Mouse (Mus musculus) MN1 (cell line): ENCODE measurements around the gene Ift80.
A peak's percentile ranks its signal among the peaks of the same experiment; 100 is the strongest.
"Not testable (repeated sequence)": the region's sequence is repeated elsewhere in the genome, so short reads cannot be mapped to it uniquely, and the experiment has no call there.

Source experiments
- DNase-seq: peaks from one replicate; pipeline ENCODE4 v3.0.0-alpha.2; 2016; ENCODE audit warnings: low spot score

Gene Ift80

DNA sequence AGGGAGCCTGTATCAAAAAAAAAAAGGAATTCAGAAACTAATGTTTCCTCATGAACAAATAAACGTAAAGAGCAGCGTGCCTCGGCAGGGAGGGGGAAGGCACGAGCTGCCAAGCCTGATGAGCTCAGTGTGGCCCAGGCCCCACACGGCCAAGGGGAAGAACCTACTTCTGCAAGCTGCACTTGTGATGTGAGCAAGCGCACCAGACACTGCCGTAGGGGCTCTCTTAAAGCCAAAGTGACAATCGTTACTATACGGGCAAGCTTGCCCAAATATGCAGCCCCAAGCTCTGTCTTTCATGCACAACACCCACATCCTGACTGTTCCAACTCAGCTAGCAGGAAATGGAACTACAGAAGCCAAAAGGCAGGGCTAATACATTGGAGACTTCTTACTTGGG, 23.5 kb downstream of the Ift80 start:
- DNase-seq = no peak

DNA sequence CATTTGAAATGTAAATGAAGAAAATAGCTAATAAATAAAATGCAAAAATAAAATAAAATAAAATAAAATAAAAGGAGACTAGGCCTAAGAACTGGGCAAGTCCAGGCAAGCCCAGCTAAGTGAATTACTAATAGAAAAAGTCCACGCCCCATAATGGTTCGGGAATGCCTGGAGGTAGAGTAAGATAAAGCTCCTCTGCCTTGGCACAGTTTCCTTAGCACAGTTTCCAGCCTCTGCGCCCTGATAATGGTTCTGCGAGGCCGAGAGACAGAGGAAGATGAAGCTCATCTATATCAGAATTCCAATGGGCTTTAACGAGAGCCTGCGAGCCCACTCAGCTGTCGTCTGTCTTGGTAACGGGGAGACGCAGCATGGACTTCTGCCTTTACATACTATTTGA, 25.2 kb downstream of the Ift80 start:
- DNase-seq = no peak

GRCm38 (mm10) chr3:68977696-68978095, 26.7 kb downstream of the Ift80 start:
- DNase-seq = no peak

DNA sequence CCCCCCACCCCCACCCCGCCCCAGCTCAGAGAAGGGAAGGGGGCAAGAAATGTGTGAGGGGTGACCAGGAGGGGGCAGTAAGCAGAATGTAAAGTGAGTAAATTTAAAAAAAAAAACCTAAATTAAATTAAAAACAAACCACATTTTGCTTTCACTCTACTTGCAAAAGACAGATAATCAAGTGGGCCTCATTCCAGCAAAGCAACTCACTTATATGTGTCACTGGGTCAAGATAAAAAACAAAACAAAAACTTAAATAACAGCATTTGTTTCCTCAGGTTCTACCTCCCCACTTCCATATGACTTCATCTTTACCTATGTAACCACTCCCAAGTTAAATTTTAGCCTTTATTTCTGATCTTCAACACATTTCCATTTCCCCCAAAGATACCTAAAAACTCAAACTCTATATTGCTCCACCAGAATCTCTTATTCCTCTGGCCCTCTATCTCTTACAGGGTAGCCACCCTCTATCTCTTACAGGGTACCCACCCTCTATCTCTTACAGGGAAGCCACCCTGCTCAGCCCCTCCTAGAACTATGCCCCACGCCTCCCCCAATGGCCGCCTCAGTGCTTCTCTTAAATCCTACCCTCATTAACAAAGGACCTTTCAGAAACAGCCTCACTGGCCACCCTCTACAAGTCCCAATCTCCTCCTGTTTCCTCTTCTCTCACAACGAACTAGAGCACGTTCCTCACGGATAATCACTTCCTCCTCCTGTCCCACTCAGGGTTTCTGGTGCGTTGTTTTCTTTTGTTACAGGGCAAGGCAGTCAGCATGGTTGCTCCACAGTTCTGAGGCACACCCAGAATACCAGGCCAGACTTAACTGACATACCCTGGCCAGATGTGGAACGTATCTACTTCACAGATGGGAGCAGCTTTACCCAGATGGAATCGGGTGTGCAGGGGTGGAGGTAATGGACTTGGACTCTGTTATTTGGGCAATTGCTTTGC, 28.6 kb downstream of the Ift80 start:
- no peak for DNase-seq

DNA sequence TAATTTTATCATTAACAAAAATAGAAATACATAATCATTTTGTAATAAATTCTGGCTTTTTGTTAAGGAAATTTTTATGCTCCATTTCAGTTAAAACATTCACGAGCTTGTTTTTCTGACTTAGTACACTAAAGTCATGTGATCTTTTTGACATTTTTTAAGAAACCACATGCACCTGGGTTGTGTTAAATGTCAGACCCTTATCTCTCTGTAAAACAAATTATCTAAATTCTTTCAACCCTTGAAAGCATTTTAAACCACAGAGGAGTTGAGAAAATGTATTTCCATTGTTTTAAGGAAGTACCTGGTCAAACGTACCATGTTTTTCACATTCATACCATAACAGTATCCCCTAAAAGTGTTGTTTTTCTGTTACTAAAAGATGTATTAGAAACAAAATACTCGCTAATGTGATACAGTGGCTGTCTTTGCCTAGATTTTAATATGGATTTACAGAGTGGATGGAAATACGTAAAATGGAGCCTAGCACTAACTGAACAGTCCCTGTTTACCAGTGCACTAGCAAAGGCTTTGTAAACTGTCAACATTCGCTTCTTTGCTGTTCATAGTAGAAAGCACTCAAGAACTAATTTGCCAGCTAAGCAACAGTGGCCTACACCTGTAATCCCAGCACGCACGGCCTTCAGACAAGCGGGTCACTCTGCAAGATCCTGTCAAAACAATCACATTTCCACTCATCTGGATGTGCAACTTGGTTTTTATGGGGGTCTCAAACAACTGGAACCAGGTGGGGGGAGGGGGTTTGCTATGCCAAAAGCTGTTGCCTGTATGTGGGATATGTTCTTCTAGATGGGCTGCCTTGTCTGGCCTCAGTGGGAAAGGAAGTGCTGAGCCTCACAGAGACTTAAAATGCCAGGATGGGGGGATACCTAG, 29.5 kb downstream of the Ift80 start:
- DNase-seq = no peak

GRCm38 (mm10) chr3:68973574-68973973, 30.8 kb downstream of the Ift80 start:
- DNase-seq = no peak

DNA sequence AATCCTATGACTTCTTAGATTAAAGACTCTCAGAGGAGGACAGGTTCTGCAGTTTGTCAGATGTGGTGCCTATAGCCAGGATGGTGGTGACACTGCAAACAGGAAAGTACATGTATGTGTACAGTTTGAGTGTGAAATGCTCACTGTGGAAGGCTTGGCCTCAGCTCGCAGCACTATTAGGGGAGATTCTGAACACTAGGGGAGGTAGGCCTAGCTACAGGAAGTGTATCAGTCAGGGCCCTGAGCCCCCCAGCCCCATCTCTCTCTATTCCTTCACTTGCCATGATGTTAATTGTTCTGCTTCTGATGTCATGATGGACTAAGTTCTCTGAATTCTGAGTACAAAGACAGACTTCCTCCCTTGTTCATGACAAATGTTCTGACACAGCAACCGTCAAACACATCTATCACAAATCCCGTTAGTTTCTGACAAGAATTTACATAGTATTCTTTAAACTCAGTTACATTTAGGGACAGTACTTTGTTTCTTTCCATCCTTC, 35.2 kb downstream of the Ift80 start:
- no peak for DNase-seq

DNA sequence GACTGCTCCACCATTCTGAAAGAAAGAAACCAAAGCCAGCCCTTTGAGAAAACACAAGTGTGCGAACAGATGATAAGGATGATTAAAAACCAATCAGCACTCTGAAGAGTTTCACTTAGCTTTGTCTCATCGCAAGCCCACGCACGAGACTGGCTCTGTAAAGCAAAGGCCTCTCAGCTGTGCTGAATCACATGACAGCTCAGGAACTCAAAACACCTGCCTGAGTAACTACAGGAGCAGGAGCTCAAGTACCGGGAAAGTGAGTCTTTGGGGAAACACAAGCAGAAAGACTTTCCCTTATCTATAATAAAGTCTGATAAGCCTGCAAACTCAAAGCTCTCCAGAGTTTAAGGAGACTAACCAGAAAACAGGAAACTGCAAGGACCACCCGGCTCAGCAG, 37.0 kb downstream of the Ift80 start:
- no peak for DNase-seq

DNA sequence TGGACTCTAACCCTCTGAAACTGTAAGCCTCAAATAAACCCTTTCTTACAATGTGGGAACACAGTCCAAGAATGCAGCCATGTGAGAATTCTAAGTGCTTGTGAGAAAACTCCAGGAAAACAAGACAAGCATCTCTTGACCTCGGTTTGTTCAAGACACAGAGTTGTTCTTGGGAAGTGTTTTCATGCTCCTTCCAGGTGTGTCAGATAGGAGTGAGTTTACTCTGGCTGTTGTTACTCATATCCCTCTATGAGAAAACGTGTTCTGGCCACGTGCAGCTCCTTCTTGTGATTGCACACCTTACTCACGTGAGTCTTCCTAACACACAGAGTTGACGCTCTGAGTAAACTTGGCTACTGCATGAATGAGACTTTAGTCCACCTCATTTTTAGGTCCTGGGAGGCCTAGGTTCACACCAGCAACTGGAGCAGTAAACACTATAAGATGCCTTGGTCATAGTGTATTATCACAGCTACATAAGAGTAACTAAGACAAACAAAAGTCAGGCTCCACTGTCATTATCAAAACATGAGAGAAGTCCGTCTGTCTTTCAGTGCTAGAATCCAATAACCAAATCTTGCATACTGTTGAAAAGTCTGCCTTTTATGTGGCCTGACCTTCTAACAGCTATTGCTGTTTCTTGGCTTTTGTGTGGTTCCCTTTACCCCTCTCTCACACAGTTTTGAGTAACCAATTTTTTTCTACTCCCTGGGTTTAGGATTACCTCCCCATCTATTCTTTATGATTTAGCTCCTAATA, 37.7 kb downstream of the Ift80 start:
- DNase-seq = no peak

DNA sequence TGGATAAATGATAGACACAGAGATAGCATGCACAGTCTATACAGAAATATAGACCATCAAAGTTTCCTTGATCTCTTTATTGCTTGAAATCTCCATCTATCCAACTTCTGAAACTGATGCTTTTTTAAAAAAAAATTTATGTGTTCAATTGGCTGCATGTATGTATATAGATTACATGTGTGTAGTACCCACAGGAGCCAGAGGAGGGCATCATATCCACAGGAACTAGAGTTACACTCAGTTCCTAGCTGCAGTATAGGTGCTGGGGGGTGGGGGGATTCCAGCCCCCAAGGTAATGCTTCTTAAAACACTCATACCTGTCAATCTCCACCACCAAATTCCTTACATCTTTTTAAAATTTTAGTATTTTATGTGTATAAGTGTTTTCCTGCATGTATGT, 39.7 kb downstream of the Ift80 start:
- DNase-seq = no peak

DNA sequence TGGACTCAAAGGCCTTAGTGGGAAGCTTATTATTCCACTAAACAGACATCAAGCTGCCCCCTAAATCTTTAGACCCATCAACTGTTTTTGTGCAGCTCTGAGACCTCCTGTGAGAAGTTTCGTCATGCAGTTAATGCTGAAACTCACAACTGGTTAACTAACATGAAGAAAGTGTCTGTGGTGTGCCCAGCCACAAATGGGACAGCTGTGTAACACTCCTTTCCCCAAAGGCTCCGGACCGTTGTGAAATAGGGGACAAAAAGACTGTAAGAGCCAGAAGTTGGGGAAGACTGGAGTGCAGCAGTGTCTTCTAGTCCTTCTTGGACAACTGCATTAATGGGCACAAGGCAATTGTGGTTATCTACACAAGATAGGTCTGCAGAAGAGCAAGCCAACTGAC, 47.0 kb downstream of the Ift80 start:
- DNase-seq = no peak

DNA sequence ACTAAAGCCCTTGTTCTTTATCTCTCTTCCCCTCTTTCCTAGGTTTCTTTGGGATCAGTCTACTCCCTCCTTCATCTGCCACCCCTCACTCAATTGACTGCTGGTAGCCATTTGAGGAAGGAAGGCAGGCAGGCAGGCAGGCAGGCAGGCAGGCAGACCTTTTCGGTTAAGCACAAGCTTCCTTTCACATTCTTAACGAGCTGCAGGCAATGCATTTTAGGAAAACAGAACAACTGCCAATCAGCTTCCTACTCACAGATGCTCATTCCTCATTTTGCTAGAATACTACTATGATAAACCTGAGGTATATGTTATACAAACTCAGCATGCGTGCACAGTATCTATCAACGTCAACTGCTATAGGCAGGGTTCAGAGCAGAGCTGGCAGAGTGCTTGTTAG, 47.9 kb downstream of the Ift80 start:
- no peak for DNase-seq

- peak; percentile 58 for DNase-seq
Observed at GRCm38 (mm10) chr3:68954487-68954886, 49.9 kb downstream of the Ift80 start.

DNA sequence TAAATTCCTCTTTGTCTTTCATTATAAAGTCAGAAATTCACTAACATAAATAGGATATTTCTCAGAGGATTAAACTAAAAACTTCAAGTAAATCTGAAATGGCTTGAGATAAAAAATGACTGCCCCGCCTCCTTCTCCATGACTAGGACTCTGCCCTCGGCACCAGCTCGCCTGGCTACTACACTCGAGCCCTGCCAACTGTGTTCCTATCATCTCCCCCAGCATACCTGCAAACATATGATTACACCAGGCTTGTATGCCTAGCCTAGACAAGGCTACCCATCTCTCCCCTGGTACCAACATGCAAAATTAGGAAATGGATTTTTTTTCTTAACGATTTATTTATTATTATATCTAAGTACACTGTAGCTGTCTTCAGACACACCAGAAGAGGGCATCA, 51.7 kb downstream of the Ift80 start:
- DNase-seq = no peak

- DNase-seq = not testable (repeated sequence)
Observed at GRCm38 (mm10) chr3:68951971-68952370, 52.4 kb downstream of the Ift80 start.

DNA sequence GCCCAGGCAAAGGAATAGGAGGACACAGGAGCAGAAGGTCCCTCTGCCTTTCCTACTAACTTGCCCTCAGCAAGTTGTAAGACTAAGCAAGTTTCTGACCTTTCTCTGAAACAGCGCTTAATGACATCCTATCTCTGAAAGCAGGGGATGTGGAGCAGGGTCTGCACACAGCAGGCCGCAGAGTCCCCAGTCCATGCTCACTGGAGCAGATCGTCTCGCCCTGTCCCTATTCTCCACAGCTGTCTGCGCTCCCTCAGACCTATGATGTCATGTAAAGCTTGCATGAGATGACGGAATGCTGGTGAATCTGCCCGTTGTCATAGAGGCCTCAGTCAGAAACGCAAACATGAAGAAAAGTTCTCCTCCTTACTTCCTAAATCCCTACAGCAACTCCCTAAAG, 55.0 kb downstream of the Ift80 start:
- no peak for DNase-seq

GRCm38 (mm10) chr3:68948918-68949317, 55.5 kb downstream of the Ift80 start:
- DNase-seq = no peak

DNA sequence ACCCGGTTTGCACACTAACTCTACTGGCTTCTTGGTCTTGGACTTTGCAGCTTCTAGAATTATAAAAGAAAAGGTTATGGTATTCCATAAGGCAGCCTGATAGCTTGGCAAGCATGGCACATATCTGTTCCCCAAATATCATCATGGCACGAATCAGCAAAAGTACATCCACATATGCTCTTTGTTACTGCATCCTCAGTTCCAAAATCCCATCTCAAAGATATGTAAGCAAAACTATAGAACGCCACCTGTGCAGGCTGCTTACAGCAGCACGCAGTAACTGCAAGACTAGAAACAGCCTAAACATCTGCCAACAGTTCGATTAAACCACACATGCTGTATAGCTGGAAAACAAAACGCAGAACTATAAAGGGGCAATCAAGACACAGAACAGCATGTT, 62.5 kb downstream of the Ift80 start:
- no peak for DNase-seq

- no peak for DNase-seq
Observed at GRCm38 (mm10) chr3:68940311-68940710, 64.1 kb downstream of the Ift80 start.

DNA sequence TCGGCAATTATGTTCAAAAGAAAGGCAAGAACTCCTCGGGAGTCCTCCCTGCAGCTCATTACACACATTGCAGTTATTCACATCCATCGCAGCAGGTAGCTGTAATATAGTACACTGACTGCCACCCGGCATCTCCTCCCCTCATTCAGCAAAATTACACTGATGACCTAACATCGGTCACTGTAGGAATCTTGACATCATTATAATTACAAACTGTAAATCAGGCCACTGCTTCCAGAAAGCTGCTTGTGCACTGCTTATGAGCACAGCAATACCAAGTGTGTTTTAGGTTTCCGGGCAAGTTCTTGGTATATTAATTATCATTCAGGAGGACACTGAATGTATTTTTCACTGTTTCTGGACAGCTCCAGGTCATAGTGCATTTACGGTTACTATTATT, 65.1 kb downstream of the Ift80 start:
- no peak for DNase-seq

DNA sequence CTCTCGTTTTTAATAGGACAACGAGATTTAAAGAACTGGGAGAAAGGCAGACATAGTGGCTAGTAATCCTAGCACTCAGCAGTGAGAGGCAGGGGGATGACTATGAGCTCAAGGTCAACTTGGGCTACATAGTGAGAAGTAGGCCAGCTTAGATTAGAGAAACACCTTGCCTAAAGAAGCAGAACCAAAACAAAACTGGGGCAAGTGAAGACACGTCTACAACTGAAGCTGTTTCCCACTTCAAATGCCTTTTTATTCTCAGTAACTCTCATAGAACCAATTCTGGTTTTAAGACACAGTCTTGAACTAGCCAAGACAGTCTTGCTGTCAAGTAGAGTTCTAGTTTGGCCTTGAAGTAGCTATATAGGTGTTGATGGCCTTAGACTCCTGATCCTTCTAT, 67.7 kb downstream of the Ift80 start:
- no peak for DNase-seq

DNA sequence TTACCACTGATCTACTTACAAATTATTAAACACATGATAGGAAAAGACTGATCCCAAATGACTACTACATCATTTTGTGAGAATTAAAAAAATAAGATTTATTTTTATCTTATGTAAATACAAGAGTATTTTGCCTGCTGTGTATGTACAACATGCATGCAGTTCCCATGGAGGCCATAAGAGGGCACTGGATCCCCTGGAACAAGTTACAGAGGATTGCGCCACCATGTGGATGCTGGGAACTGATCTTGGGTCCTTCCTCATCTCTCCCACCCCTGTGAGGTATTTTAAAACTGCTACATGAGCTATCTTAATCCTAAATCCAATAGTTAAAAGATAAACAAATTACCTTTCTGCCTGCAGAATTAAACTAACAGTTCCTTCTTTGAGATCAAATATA, 68.9 kb downstream of the Ift80 start:
- peak; percentile 48 for DNase-seq
